In genomic region chr10:111329326-111329725, GRCm38 (mm10) we compare ENCODE assay signal across 12 mouse cellular contexts. TPM values are rescaled to one million over a fixed set of nuclear protein-coding genes. Genes with fewer than 3 reads are reported as not detected.
DNase-seq lines count a peak whose midpoint lies in the region; ATAC-seq and TF ChIP-seq lines count a peak whose summit lies in the region.
"Had no signal": no experiment of that assay in that cellular context is flagged by ENCODE, and none has a peak within 500 bp of the region (broad histone marks: within the 10 kb centered on the region; RNA-seq: fewer than 3 reads in every experiment).

No protein-coding gene starts in this region.

- WGBS in thymus, adult 2 months = 88% methylated on average over 5 of the region's 5 CpGs

- no peaks in the 10 kb centered on the region for H3K36me3 ChIP-seq in thymus, adult 2 months (ENCODE audit: control insufficient read depth, insufficient read depth, low read length)

- no peak overlapping the region for H3K27ac ChIP-seq in thymus, adult 2 months (ENCODE audit: control insufficient read depth, insufficient read depth, low read length)
- H3K27ac ChIP-seq: hindbrain, embryonic 14.5 days; liver, embryonic 14.5 days had no signal

- DNase-seq in cerebellum, postnatal 10 days = peak; percentile 83 to 85
- DNase-seq in ovary, postnatal 36 days (ENCODE audit: low spot score) = peak; percentile 24
- no peak for DNase-seq in ovary, postnatal 10 days (ENCODE audit: low spot score)
- peak; percentile 51 to 63 for DNase-seq in lung, adult 18-20 months
- DNase-seq in thymus, adult 2 months = no peak
- DNase-seq in right cerebral cortex, postnatal 25 days = no peak
- DNase-seq: layer of hippocampus, postnatal 36 days had no signal

- no peak for TF ChIP-seq CTCF in thymus, adult 2 months (IDR thresholded peaks at IDR 0.05; ENCODE audit: borderline replicate concordance, control insufficient read depth, extremely low read depth, insufficient read depth, low read length, poor library complexity)

- H3K4me3 ChIP-seq in thymus, adult 2 months (ENCODE audit: control insufficient read depth, insufficient read depth, low read length) = no peak overlapping the region

- no peak for ATAC-seq in cerebellum, adult (ENCODE audit: insufficient number of reproducible peaks, low FRiP score, low TSS enrichment)
- ATAC-seq in erythroblast, adult 5-6 weeks (replicated peaks; ENCODE audit: low FRiP score, poor library complexity, severe bottlenecking) = no peak
- ATAC-seq: forebrain, embryonic 16.5 days had no signal

- no peaks in the 10 kb centered on the region for H3K4me1 ChIP-seq in thymus, adult 2 months (replicated peaks; ENCODE audit: control insufficient read depth, insufficient read depth, low read length)

- TF ChIP-seq POLR2A in thymus, adult 2 months (IDR thresholded peaks at IDR 0.05; ENCODE audit: control insufficient read depth, extremely low read depth, insufficient read depth, low read length, poor library complexity) = no peak

- H3K27me3 ChIP-seq in thymus, adult 2 months (ENCODE audit: control insufficient read depth, insufficient read depth, low read length) = no peaks in the 10 kb centered on the region

RNA-seq across cellular contexts. Expression of gene Bbs10, which starts 30.8 kb away (rescaled TPM):
- polyA plus RNA-seq in thymus, adult 2 months (2012; rRNA removed) = 1.5 TPM in 2 replicates
- 2.9 and 11.5 TPM in 2 replicates for total RNA-seq in erythroblast, adult 5-6 weeks (2015; ENCODE audit: low replicate concordance)
- total RNA-seq in erythroblast, adult 5-6 weeks (2017; ENCODE audit: low replicate concordance) = 1.8 and 3.0 TPM in 2 replicates

Comparison
In these comparisons a context has a peak if more than half of its experiments do, and no peak if none do; other contexts are left out.
1. DNase-seq: peak in cerebellum, postnatal 10 days (2 of 2), ovary, postnatal 36 days (single experiment) and lung, adult 18-20 months (2 of 2); none in ovary, postnatal 10 days (single experiment), thymus, adult 2 months (single experiment) and right cerebral cortex, postnatal 25 days (single experiment).